Mouse (Mus musculus) spleen, adult 2 months (tissue): Measurements from ENCODE around the gene Arl8a. TPM values are rescaled to one million over a fixed set of nuclear protein-coding genes. Genes with fewer than 3 reads are reported as not detected.

Source experiments
- DNase-seq, 2 experiments: peaks; one replicate each; pipeline versions ENCODE4 v3.0.0 to v3.0.0-alpha.2; 2012 to 2021; ENCODE audit warnings: low spot score in 2 of 2, low read depth in 1 of 2
- H3K27ac ChIP-seq: fragments of 200-500 bp; 2 replicates; pipeline ENCODE4 v1.5.1; 2012; ENCODE audit warnings: low read length, inconsistent platforms; ENCODE audit not compliant: insufficient read depth
- H3K27me3 ChIP-seq: fragments of 200-500 bp; 2 replicates; pipeline ENCODE4 v1.6.1; 2012; ENCODE audit warnings: mild to moderate bottlenecking, moderate library complexity, low read length, inconsistent platforms; ENCODE audit not compliant: control insufficient read depth, insufficient read depth
- H3K36me3 ChIP-seq: fragments of 200-500 bp; 2 replicates; pipeline ENCODE4 v1.6.1; 2012; ENCODE audit warnings: mild to moderate bottlenecking, low read length, inconsistent platforms; ENCODE audit not compliant: control insufficient read depth, insufficient read depth
- H3K4me1 ChIP-seq: fragments of 200-500 bp; 2 replicates; pipeline ENCODE4 v1.6.1; 2011; ENCODE audit warnings: inconsistent platforms; ENCODE audit not compliant: control insufficient read depth, insufficient read depth, insufficient read length
- H3K4me3 ChIP-seq: fragments of 200-500 bp; 2 replicates; pipeline ENCODE4 v1.5.1; 2011; ENCODE audit warnings: mild to moderate bottlenecking, inconsistent platforms; ENCODE audit not compliant: insufficient read depth, insufficient read length; ENCODE audit errors: extremely low read depth
- CTCF ChIP-seq: fragments of 200-500 bp; IDR thresholded peaks from 2 replicates; pipeline ENCODE4 v1.5.1; 2011; ENCODE audit warnings: mild to moderate bottlenecking, inconsistent platforms; ENCODE audit not compliant: insufficient read depth, insufficient read length, insufficient replicate concordance; ENCODE audit errors: extremely low read depth
- POLR2A ChIP-seq: fragments of 200-500 bp; IDR thresholded peaks from 2 replicates; pipeline ENCODE4 v1.6.1; 2011; ENCODE audit warnings: low read depth, low read length, inconsistent platforms
- WGBS: fragments of 180-500 bp; shearing (Covaris S2); methylation state at CpG from one replicate; pipeline ENCODE4 v1.1.7; 2018; 5-methylcytosine and 5-hydroxymethylcytosine counted together
- polyA plus RNA-seq: library from polyadenylated mRNA; depleted of rRNA; stranded (reverse); fragments of >200 nt; gene quantifications from 2 replicates; pipeline ENCODE4 v1.2.3, GENCODE M21; 2012; rRNA removed

Gene Arl8a
- polyA plus RNA-seq, 1 experiment: 39.9 TPM

- Histone ChIP-seq H3K36me3 (no peaks in the 10 kb centered on the region), H3K4me1 (no peaks in the 10 kb centered on the region), H3K4me3 (no peak overlapping the region), H3K27ac (no peak overlapping the region), H3K27me3 (no peaks in the 10 kb centered on the region)
- TF ChIP-seq CTCF (no peak), POLR2A (no peak)
- WGBS: 95% methylated on average over 6 of the region's 6 CpGs
- DNase-seq: no peak
Measured at GRCm38 (mm10) chr1:135195907-135196440, 49.4 kb downstream of the Arl8a start.

- DNase-seq: no peak
- Histone ChIP-seq H3K27me3 (no peaks in the 10 kb centered on the region), H3K4me1 (no peaks in the 10 kb centered on the region), H3K4me3 (no peak overlapping the region), H3K27ac (no peak overlapping the region), H3K36me3 (no peaks in the 10 kb centered on the region)
- TF ChIP-seq CTCF (no peak), POLR2A (no peak)
- WGBS: 89% methylated on average over 5 of the region's 5 CpGs
Measured at GRCm38 (mm10) chr1:135198412-135198811, 51.8 kb downstream of the Arl8a start.

GRCm38 (mm10) chr1:135199014-135199819, 52.6 kb downstream of the Arl8a start:
- DNase-seq: no peak
- no peaks in the 10 kb centered on the region for H3K27me3 ChIP-seq
- TF ChIP-seq POLR2A (no peak), CTCF (no peak)
- no peak overlapping the region for H3K4me3 ChIP-seq
- no peaks in the 10 kb centered on the region for H3K4me1 ChIP-seq
- H3K36me3 ChIP-seq: no peaks in the 10 kb centered on the region
- no peak overlapping the region for H3K27ac ChIP-seq
- 29% methylated on average over 21 of the region's 21 CpGs for WGBS

GRCm38 (mm10) chr1:135200400-135200799, 53.8 kb downstream of the Arl8a start:
- H3K4me1 ChIP-seq: no peaks in the 10 kb centered on the region
- TF ChIP-seq POLR2A: no peak
- no peak for TF ChIP-seq CTCF
- no peak overlapping the region for H3K4me3 ChIP-seq
- H3K27ac ChIP-seq: no peak overlapping the region
- WGBS: 94% methylated on average over 4 of the region's 4 CpGs
- H3K36me3 ChIP-seq: no peaks in the 10 kb centered on the region
- H3K27me3 ChIP-seq: no peaks in the 10 kb centered on the region
- no peak for DNase-seq

- no peaks in the 10 kb centered on the region for H3K4me1 ChIP-seq
- 73% methylated on average over 12 of the region's 12 CpGs for WGBS
- no peak overlapping the region for H3K4me3 ChIP-seq
- H3K27me3 ChIP-seq: no peaks in the 10 kb centered on the region
- H3K27ac ChIP-seq: no peak overlapping the region
- no peaks in the 10 kb centered on the region for H3K36me3 ChIP-seq
- DNase-seq: no peak
- no peak for TF ChIP-seq POLR2A
- TF ChIP-seq CTCF: no peak
Measured at GRCm38 (mm10) chr1:135204196-135205126, 57.8 kb downstream of the Arl8a start.

GRCm38 (mm10) chr1:135205257-135205656, 58.6 kb downstream of the Arl8a start:
- 92% methylated on average over 4 of the region's 4 CpGs for WGBS
- TF ChIP-seq CTCF (no peak), POLR2A (no peak)
- no peak for DNase-seq
- Histone ChIP-seq H3K36me3 (no peaks in the 10 kb centered on the region), H3K4me3 (no peak overlapping the region), H3K27me3 (no peaks in the 10 kb centered on the region), H3K4me1 (no peaks in the 10 kb centered on the region), H3K27ac (no peak overlapping the region)

Other genes with a start within 250 kb of the Arl8a start
- 6.1 and 6.5 TPM in 2 replicates for gene Ppp1r12b, start 190.9 kb upstream of the Arl8a start, polyA plus RNA-seq
- gene Ube2t, start 184.3 kb upstream of the Arl8a start, polyA plus RNA-seq: 2.1 and 3.8 TPM in 2 replicates
- 0.21 and 0.47 TPM in 2 replicates for gene Lgr6, start 41.5 kb upstream of the Arl8a start, polyA plus RNA-seq
- 33.4 and 39.4 TPM in 2 replicates for gene Ptpn7, start 14.1 kb upstream of the Arl8a start, polyA plus RNA-seq
- gene Gpr37l1, start 20.9 kb downstream of the Arl8a start, polyA plus RNA-seq: 0.16 and 0.20 TPM in 2 replicates
- gene Elf3, start 111.7 kb downstream of the Arl8a start, polyA plus RNA-seq: 0.15 and 0.18 TPM in 2 replicates
- gene Rnpep, start 137.3 kb downstream of the Arl8a start, polyA plus RNA-seq: 17.8 and 18.8 TPM in 2 replicates
- gene Timm17a, start 167.0 kb downstream of the Arl8a start, polyA plus RNA-seq: 15.1 and 15.2 TPM in 2 replicates
- 2.2 and 2.5 TPM in 2 replicates for gene Lmod1, start 178.0 kb downstream of the Arl8a start, polyA plus RNA-seq
- 4.2 and 8.2 TPM in 2 replicates for gene Shisa4, start 228.4 kb downstream of the Arl8a start, polyA plus RNA-seq